Mouse (Mus musculus) kidney, adult 2 months (tissue): ENCODE results near the gene Olfr628.

ENCODE experiments used
- CTCF ChIP-seq: fragments of 200-500 bp; conservative IDR thresholded peaks from 2 replicates; pipeline ENCODE4 v1.5.1; 2011; ENCODE audit warnings: low read depth, mild to moderate bottlenecking, control low read depth, low read length, moderate library complexity, mixed read lengths; ENCODE audit not compliant: insufficient read depth, insufficient read length
- POLR2A ChIP-seq: fragments of 200-500 bp; IDR thresholded peaks from one replicate; pipeline ENCODE4 v1.6.1; 2011; ENCODE audit warnings: low read depth, low read length, control low read depth

DNA sequence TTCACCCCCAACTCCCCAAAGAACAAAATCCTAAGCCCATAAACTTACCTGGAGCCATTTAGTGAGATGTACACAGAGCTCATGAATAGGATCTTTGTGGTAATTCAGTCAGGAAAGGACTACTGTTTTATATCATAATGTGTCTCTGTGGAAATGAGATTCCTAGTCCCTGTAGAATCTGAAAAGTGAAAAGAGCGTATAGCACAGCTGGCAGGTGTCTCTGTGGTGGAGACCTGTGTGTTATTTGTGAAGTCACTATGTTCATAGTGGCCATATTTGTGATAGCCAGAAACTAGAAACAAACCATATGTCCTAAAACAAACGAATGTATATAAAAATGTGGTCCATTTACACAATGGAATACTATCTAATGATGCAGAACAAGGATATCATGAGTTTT, 41.3 kb downstream of the Olfr628 start, which contains the start of gene Olfr69:
- TF ChIP-seq CTCF, result no peak
- no peak for TF ChIP-seq POLR2A
